Mouse (Mus musculus) embryonic facial prominence, embryonic 14.5 days (tissue): ENCODE results near the gene Nmrk1. TPM values are rescaled to one million over a fixed set of nuclear protein-coding genes. Genes with fewer than 3 reads are reported as not detected.

ENCODE experiments used
- ATAC-seq: fragments of 200-750 bp; cut with Nextera tagmentation; 2 replicates; pipeline ENCODE4 v1.8.0; 2017; ENCODE audit warnings: low read depth, moderate number of reproducible peaks, moderate TSS enrichment
- DNase-seq: peaks from one replicate; pipeline ENCODE4 v3.0.0-alpha.2; 2015; ENCODE audit warnings: low spot score
- H3K27ac ChIP-seq: fragments of 300-500 bp; sonication (generic); replicated peaks from 2 replicates; pipeline ENCODE4 v1.5.1; 2014; ENCODE audit warnings: low read depth, mild to moderate bottlenecking, low read length, moderate library complexity
- H3K27me3 ChIP-seq: fragments of 300-500 bp; sonication (generic); replicated peaks from 2 replicates; pipeline ENCODE4 v1.6.1; 2014; ENCODE audit warnings: low read length; ENCODE audit not compliant: control insufficient read depth, insufficient read depth
- H3K36me3 ChIP-seq: fragments of 300-500 bp; sonication (generic); 2 replicates; pipeline ENCODE4 v1.6.1; 2014; ENCODE audit warnings: low read length, mixed read lengths; ENCODE audit not compliant: control insufficient read depth, insufficient read depth
- H3K4me1 ChIP-seq: fragments of 300-500 bp; sonication (generic); 2 replicates; pipeline ENCODE4 v1.6.1; 2014; ENCODE audit warnings: antibody characterized with exemption, low read length; ENCODE audit not compliant: control insufficient read depth, insufficient read depth
- H3K4me2 ChIP-seq: fragments of 300-500 bp; sonication (generic); 2 replicates; pipeline ENCODE4 v1.6.1; 2014; ENCODE audit warnings: low read depth, mild to moderate bottlenecking, low read length, moderate library complexity, mixed read lengths
- H3K4me3 ChIP-seq: fragments of 300-500 bp; sonication (generic); 2 replicates; pipeline ENCODE4 v1.5.1; 2014; ENCODE audit warnings: low read depth, mild to moderate bottlenecking, low read length
- H3K9ac ChIP-seq: fragments of 300-500 bp; sonication (generic); 2 replicates; pipeline ENCODE4 v1.6.1; 2014; ENCODE audit warnings: low read depth, mild to moderate bottlenecking, low read length, moderate library complexity, mixed read lengths
- H3K9me3 ChIP-seq: fragments of 300-500 bp; sonication (generic); 2 replicates; pipeline ENCODE4 v1.6.1; 2016; ENCODE audit warnings: low read length; ENCODE audit not compliant: control insufficient read depth
- WGBS: fragments of 180-500 bp; shearing (Covaris S2); extraction: QIAGEN DNeasy Blood & Tissue Kit; methylation state at CpG from one replicate; pipeline ENCODE4 v1.1.7; 2014; 5-methylcytosine and 5-hydroxymethylcytosine counted together
- polyA plus RNA-seq: library from polyadenylated mRNA; unstranded; fragments of >200 nt; fragmentation: Nextera tagmentation; extraction: Ambion mirVana; gene quantifications from 2 replicates; pipeline ENCODE4 v1.2.1, GENCODE M21; 2014

Nmrk1 gene
- polyA plus RNA-seq, 1 experiment from 2014 or later = 8.6 TPM

- WGBS = 52% methylated on average over 1 of the region's 1 CpGs
- H3K4me2 ChIP-seq = no peak overlapping the region
- no peaks in the 10 kb centered on the region for H3K9me3 ChIP-seq
- no peak overlapping the region for H3K4me3 ChIP-seq
- DNase-seq (no peak), ATAC-seq (no peak)
- no peak overlapping the region for H3K9ac ChIP-seq
- no peak overlapping the region for H3K27ac ChIP-seq
- H3K36me3 ChIP-seq = no peaks in the 10 kb centered on the region
- no peaks in the 10 kb centered on the region for H3K27me3 ChIP-seq
- no peaks in the 10 kb centered on the region for H3K4me1 ChIP-seq
Measured at GRCm38 (mm10) chr19:18661683-18662082, 29.9 kb downstream of the Nmrk1 start.

DNA sequence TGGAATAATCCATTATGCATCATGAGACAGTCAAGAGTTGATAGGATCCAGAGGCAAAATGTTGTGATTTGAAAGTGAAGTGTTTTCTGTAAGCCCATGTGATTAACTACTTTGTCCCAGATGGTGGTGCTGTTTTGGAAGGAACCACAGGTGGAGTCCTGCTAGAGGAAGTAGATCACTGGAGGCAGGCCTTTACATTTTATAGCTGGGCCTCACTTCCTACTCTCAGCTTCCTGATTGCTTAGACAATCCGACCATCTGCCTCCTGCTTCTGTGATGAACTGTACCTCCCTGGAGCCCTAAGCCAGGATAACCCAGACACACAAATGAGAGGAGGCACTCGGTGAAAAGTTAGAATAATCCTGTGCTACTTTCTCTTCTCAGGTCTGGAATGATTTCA is 32.2 kb downstream of the Nmrk1 start:
- Histone ChIP-seq H3K9ac (no peak overlapping the region), H3K4me1 (no peaks in the 10 kb centered on the region), H3K9me3 (no peaks in the 10 kb centered on the region), H3K4me2 (no peak overlapping the region), H3K27me3 (no peaks in the 10 kb centered on the region), H3K27ac (no peak overlapping the region), H3K36me3 (no peaks in the 10 kb centered on the region), H3K4me3 (no peak overlapping the region)
- ATAC-seq = no peak
- DNase-seq = no peak
- WGBS = 60% methylated on average over 2 of the region's 2 CpGs

DNA sequence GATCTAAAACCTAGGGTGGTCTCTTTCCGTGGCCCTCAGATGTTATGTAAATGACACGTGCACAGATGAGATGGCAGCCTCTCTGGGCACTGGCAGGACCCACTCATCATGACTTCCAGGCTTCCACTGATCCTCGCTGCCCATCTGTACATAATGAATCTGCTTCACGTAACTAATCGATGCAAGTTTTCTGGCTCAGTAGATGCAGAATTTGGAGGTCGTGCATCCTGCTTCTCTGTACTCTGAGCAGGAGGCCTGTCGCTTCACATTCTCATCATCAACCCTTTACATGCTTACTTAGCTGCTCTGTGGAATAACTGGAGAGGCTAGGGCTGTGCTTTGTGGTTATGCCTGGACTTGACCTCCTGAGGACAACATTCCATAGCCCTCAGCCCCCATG is 35.2 kb downstream of the Nmrk1 start:
- H3K36me3 ChIP-seq = no peaks in the 10 kb centered on the region
- ATAC-seq (no peak), DNase-seq (peak; percentile 42)
- H3K4me2 ChIP-seq = no peak overlapping the region
- no peak overlapping the region for H3K27ac ChIP-seq
- no peaks in the 10 kb centered on the region for H3K27me3 ChIP-seq
- H3K9ac ChIP-seq = no peak overlapping the region
- no peak overlapping the region for H3K4me3 ChIP-seq
- H3K9me3 ChIP-seq = no peaks in the 10 kb centered on the region
- 64% methylated on average over 7 of the region's 7 CpGs for WGBS
- H3K4me1 ChIP-seq = peaks cover 2% of the 10 kb centered on the region

DNA sequence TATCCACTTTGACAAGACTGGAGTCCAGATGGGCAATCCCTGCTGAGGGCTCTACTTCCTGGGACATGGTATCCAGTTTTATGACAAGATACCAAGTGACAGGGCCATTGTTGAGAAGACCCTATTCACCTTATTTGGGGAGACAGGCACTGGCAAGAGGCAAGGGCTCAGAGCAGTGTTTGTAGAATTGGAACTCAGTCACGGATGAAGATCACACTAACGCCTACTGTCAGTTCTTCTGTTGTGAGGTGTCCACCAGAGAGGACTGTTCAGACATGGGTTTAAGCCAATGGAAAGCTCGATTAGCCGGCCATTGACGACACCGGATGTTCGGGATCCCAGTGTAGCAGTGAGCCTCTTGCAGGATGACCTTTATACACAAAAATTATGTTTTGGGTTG is 37.8 kb downstream of the Nmrk1 start:
- Histone ChIP-seq H3K9ac (no peak overlapping the region), H3K36me3 (no peaks in the 10 kb centered on the region), H3K27ac (peak overlapping the region; percentile 86), H3K4me2 (no peak overlapping the region), H3K9me3 (no peaks in the 10 kb centered on the region), H3K4me3 (no peak overlapping the region), H3K4me1 (peaks cover 19% of the 10 kb centered on the region), H3K27me3 (no peaks in the 10 kb centered on the region)
- no peak for DNase-seq
- WGBS = 95% methylated on average over 7 of the region's 7 CpGs
- ATAC-seq = no peak

DNA sequence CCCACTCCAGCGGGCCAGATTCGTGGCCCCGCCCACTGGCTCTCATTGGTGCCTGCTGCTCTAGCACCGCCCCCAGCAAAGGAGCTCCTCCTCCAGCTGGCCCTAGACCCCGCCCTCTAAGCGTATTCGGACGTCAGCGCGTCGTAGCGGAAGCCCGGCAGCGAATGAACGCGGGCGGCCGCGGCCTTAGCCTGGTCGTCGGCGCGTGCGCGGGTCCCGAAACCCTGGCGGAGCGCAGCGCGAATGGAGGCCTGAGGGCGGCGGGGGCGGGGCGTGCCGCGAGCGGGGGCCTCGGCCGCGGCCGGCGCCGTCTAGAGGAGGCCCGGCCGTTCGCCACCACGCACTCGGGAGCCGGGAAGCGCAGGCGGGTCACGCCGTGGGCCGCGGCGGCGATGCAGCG is 38.9 kb downstream of the Nmrk1 start, which contains the start of gene Carnmt1:
Gene Carnmt1, plus strand, starts transcription at position 157 of the 400 bp plus-strand sequence.
- DNase-seq (peak; percentile 99), ATAC-seq (peak; percentile 97)
- Histone ChIP-seq H3K36me3 (no peaks in the 10 kb centered on the region), H3K9ac (peak within 1 kb of the TSS; percentile 86), H3K4me3 (peak within 1 kb of the TSS; percentile 82), H3K27ac (peak within 1 kb of the TSS; percentile 86), H3K27me3 (no peaks in the 10 kb centered on the region), H3K4me1 (peaks cover 19% of the 10 kb centered on the region), H3K4me2 (peak within 1 kb of the TSS; percentile 67), H3K9me3 (no peaks in the 10 kb centered on the region)
- WGBS = 1% methylated on average over 28 of the region's 58 CpGs

GRCm38 (mm10) chr19:18671056-18671741 is 39.4 kb downstream of the Nmrk1 start:
- ATAC-seq (peak; percentile 66), DNase-seq (peak; percentile 50)
- no peaks in the 10 kb centered on the region for H3K27me3 ChIP-seq
- no peaks in the 10 kb centered on the region for H3K36me3 ChIP-seq
- H3K27ac ChIP-seq = peak overlapping the region; percentile 86
- peak overlapping the region; percentile 82 for H3K4me3 ChIP-seq
- no peaks in the 10 kb centered on the region for H3K9me3 ChIP-seq
- peaks cover 19% of the 10 kb centered on the region for H3K4me1 ChIP-seq
- 0% methylated on average over 48 of the region's 64 CpGs for WGBS
- peak overlapping the region; percentile 86 for H3K9ac ChIP-seq
- peak overlapping the region; percentile 67 for H3K4me2 ChIP-seq

DNA sequence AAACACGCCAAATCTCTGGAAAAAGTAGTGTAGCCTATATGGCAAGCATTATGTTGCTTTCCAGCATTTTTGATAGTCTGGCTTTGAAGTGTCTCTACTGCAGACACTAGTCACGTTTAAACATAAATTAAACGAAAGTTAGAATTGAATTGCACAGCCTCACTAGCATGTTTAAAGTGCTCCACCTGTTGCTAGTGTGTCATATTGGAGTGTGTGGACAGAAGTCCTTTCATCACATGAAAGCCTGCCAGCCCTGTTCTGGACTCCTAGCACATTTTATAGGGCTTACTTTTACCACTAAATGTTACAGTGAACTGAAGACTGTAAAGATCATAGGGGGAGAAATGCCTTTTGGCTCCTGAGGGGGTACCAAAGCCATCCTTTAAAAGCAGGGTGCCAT is 40.7 kb downstream of the Nmrk1 start:
- Histone ChIP-seq H3K27ac (no peak overlapping the region), H3K4me3 (peak overlapping the region; percentile 82), H3K4me2 (peak overlapping the region; percentile 67), H3K36me3 (no peaks in the 10 kb centered on the region), H3K4me1 (peaks cover 19% of the 10 kb centered on the region), H3K27me3 (no peaks in the 10 kb centered on the region), H3K9me3 (no peaks in the 10 kb centered on the region), H3K9ac (0 out of 2 replicates have a peak overlapping the region, but pooled peaks have one; percentile 86)
- ATAC-seq (no peak), DNase-seq (no peak)
- 52% methylated on average over 3 of the region's 3 CpGs for WGBS

DNA sequence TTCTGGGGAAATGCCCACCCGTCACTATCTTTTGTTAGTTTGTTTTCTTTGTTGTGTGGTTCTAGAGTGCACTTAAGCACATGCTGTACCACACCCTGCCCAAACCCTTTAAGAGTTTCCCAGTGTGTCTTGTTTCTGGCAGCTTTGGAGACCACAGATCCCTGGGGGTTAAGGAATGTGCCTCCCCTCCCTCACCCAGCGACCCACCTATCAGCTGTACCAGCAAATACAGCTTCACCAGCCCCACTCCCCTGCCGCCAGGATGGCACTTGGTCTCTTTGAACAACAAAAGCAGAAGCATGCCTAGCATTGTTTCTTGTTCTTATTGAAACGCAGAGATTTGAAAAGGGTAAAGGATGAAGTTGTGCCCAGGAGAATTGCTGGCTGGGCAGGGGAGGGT is 41.4 kb downstream of the Nmrk1 start:
- 34% methylated on average over 4 of the region's 4 CpGs for WGBS

GRCm38 (mm10) chr19:18682142-18682541 is 50.4 kb downstream of the Nmrk1 start:
- Histone ChIP-seq H3K4me3 (no peak overlapping the region), H3K9me3 (no peaks in the 10 kb centered on the region), H3K9ac (no peak overlapping the region), H3K27ac (no peak overlapping the region), H3K4me1 (no peaks in the 10 kb centered on the region), H3K27me3 (no peaks in the 10 kb centered on the region), H3K36me3 (peaks cover 30% of the 10 kb centered on the region), H3K4me2 (no peak overlapping the region)
- no peak for ATAC-seq
- 72% methylated on average over 4 of the region's 4 CpGs for WGBS
- no peak for DNase-seq

More for the DNA sequence above, 41.4 kb downstream of the Nmrk1 start:
- ATAC-seq (no peak), DNase-seq (no peak)
- no peaks in the 10 kb centered on the region for H3K36me3 ChIP-seq
- H3K4me2 ChIP-seq = peak overlapping the region; percentile 67
- peaks cover 19% of the 10 kb centered on the region for H3K4me1 ChIP-seq
- H3K4me3 ChIP-seq = peak overlapping the region; percentile 82; the same call in 1 of the 2 replicates
- peak overlapping the region; percentile 25; the same call in 1 of the 2 replicates for H3K9ac ChIP-seq
- no peak overlapping the region for H3K27ac ChIP-seq
- H3K27me3 ChIP-seq = no peaks in the 10 kb centered on the region
- H3K9me3 ChIP-seq = no peaks in the 10 kb centered on the region
